Mouse (Mus musculus) cortical plate, adult 2 months (tissue): Measurements from ENCODE around the gene Nfasc.
A peak's percentile ranks its signal among the peaks of the same experiment; 100 is the strongest.

Source experiments
- CTCF ChIP-seq: fragments of 200-500 bp; IDR thresholded peaks from 2 replicates; pipeline ENCODE4 v1.5.1; 2011; ENCODE audit warnings: mild to moderate bottlenecking, control low read depth, low read length; ENCODE audit not compliant: insufficient read depth; ENCODE audit errors: extremely low read depth
- POLR2A ChIP-seq: fragments of 200-500 bp; IDR thresholded peaks from 2 replicates; pipeline ENCODE4 v1.6.1; 2011; ENCODE audit warnings: mild to moderate bottlenecking, low read length, control low read depth; ENCODE audit not compliant: insufficient read depth; ENCODE audit errors: extremely low read depth

DNA sequence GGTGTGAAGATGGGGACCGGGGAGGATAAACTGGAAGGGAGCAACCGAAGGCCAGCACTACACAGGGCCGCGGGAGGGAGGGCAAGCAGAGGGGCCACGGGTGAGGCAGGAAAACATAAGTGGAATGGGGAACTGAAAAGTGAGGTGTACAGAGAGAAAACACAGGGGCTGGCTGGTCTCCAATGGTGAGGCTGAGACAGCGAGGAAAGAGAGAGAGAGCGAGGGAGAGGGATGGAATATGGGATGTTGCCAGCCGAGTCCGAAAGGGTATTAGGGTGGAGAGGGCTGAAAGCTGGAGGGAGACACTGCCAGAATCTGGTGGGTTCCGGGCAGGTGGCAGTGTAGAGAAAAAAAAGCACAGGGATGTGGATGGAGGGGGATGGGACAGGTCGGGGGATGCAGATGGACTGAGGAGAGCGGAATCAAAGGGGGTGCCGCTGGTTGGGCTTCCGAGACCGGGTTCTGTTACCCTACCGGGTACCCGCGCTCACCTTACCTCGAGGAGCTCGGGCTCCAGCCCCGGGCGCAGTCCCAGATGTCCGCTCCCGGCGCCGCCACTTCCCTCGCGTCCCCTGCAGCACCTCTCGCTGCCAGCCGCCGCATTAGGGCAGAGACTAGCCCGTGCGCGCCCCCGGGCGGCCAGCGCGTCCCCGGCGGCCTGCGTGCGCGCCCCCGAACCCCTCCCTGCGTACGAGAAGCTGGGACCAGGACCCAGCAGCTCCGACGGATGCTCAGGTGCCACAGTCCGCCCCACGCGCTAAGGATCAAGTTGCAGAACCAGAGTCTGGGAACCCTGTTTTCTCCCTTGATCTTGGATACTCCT, at the start of gene Nfasc:
- TF ChIP-seq CTCF (no peak), POLR2A (peak; percentile 70; the same call in 1 of the 2 replicates)
